Mouse (Mus musculus): Measurements from ENCODE around the gene Slc36a2.
A peak's percentile ranks its signal among the peaks of the same experiment; 100 is the strongest.
"Not testable (repeated sequence)": the region's sequence is repeated elsewhere in the genome, so short reads cannot be mapped to it uniquely, and the experiment has no call there.

Slc36a2 gene

DNA sequence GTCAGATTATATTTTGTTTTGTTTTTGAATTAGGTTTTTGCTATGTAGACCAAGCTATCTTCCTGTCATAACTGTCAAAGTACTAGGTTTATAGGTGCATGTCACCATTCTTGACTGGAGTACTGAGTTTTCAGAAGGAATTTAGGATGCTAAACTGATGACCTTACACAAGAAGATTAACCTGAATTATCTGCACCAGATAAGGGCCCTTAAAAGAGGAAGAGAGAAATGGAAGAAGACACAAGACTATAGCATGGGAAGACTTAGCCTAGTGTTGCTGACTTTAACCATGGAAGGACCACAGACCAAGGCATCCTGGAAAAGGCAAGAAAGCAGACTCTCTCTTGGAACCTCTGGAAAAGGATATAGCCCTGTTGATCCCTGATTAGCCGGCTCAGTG lies 51.7 kb downstream of the Slc36a2 start:
- DNase-seq (ENCODE audit: low spot score in 2 of 2): no peak

DNA sequence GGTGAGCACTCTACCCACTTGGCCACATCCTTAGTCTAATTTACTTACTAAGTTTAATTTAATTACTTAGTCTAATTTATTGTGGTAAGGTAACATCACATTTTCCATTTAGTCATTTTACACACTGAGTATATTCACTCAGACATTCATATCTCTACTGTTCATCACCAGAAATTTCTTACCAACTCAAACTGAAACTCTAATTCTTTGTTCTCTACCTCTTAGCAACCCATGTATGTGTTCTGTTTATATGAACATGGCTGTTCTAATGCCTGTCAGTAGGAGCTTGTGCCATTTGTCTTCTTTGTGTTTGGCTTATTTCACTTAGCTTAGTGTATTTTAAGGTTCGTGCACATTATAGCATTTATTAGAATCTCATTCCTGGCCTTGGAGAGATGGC lies 52.9 kb downstream of the Slc36a2 start:
- no peak for DNase-seq (ENCODE audit: low spot score in 2 of 2)

DNA sequence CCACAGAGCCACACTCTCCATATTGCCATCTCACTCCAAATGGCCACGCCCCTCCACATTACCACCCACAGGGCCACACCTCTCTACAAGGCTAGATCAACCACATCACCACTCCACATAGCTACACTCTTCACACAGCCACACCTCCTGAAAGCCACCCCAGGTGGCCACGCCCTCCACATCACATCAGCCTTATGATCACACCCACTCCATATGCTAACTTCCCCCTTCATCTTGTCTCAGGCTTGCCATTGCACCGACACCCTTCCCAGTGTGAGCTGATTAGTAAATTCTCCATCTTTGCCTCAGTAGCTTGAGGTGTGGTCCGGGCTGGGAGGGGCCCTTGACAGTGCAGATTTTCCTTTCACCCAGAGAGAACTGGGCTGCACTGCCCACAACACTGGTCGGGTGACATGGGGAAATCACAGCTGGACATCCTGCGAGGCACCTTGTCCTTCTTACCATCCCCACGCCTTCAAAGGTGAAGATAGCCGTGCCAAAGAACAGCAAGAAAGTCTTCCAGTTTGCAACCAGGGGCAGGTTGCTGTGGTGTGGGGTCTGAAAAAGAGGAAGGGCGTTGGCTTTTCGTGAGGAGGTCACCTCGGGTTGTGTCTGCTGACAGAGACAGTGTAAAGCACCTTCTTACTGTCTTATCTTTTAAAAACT lies 53.7 kb downstream of the Slc36a2 start:
- DNase-seq (ENCODE audit: low spot score in 2 of 2): no peak

DNA sequence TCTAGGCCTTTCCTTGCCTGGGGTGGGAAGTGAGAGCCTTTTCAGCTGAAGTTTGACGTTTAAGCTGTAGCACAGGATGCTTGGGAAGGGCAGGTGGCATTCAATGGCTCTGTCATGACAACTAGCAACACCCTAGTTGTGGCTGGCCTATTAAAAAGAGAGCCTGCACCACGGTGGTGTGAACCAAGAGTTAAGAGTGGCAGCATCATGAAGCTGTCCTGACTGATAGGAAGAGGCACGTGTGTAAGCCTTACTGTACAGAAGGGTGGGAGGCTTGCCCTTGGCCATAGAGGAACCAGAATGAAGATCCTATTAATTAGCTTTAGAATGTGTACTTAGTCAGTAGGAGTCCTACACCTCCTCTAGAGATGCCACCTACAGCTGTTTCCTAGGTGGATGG lies 56.5 kb downstream of the Slc36a2 start:
- DNase-seq (ENCODE audit: low spot score in 2 of 2): no peak

DNA sequence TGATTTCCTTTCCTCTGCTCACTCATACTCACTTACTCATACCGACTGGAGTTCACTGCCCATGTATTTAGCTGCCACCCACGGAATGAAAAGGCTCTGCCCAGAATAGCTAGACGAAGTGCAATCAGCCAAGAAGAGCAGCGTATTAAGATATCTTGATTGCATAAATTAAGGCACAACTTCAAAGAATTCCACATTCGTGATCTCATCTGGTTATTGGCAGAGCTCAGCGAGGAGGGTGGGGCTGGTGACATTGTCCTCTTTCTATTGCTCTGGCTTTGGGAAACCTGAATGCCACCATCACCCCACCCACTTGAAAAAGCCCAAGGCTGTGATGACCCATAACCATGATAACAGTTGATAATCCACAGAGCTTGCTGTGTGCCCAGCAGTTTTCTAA lies 56.9 kb downstream of the Slc36a2 start:
- peak; percentile 27 to 48 for DNase-seq (ENCODE audit: low spot score in 2 of 2)

DNA sequence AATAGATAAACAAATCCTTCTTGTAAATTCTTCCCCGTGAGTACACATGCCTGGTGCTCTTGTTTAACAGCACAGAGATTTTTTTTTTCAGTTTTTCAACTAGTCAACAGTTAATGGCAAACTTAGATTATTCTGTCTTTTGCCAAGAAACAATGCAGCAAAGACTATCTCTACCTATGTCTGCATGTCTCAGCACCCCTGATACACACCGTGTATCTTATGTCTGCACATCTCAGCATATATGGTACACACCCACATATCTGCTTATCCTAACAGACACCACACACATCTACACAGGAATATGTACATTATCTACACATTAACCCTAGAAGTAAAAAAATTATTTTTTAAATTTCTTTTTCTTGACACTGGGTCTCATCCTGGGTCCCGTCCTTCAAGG lies 58.2 kb downstream of the Slc36a2 start:
- no peak for DNase-seq (ENCODE audit: low spot score in 2 of 2)

DNA sequence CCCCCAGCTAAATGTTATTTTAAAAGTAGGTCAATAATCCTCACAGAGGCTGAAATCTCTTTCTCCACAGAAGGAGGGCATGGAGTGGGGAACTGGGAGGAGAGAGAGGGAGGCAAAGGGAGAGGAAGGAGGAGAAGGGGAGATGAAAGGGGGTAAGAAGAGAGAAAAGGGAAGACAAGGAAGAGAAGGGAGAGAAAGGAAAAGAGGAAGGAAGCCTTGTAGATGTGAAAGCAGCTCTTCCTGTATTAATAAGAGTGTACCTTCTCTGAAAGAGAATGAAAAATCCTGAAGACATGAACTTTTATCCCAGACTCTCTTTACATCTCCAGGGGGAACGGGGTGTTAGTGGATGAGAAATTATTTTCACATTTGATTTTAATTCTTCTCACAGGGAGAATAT lies 63.4 kb downstream of the Slc36a2 start:
- DNase-seq (ENCODE audit: low spot score in 2 of 2): no peak

DNA sequence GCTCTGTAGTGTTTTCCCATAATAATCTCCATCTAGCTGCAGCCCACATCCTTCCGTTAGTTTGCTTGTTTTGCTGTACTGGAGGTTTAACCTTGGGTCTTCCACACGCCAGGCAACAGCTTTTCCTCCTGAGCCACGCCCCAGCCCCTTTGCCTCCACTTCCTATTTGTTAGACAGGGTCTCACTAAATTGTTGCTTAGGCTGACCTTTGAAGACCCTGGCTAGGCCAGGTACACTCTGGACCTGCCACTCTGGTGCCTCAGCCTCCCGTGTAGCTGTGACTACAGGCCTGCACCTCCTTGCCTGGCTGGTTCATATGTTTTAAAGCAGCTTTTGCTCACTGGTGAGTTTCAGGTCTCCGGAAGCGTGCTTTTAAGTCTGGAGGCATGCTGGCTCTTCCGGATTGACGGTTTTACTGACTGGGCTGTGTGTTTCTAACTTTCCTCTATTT lies 64.0 kb downstream of the Slc36a2 start:
- DNase-seq (ENCODE audit: low spot score in 2 of 2): no peak

DNA sequence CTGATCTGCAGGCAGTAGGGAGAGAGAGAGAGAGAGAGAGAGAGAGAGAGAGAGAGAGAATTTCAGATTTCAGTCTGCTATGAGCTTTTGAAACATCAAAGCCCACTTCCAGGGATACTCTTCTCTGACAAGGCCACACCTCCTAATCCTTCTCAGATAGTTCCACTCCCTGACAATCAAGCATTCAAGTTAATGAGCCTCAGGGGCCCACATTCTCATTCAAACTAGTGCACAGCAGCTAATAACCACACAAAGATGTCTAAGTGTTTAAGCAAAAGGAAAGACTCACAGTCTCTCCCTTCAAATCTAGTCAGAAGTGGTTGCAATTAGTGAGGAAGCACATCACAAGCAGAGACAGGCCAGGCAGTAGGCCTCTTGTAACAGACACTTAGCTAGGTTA lies 64.6 kb downstream of the Slc36a2 start:
- no peak for DNase-seq (ENCODE audit: low spot score in 2 of 2)

DNA sequence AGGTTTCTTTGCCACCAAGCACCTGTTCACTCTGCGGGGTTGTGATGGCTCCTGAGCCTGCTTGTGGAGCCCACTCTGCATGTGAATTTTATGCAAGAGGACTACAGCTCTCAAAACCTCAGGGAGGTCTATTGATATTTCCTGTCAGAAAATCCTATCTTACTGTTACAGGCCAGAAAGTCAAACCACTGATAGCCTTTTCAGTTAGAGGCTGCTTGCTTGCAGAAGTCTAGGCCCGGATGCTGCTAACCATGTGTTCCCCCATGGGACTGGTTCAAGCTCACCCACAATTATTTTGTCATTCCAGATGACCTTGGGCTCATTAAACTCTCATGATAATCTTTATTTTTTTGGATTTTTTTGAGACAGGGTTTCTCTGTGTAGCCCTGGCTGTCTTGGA lies 67.8 kb downstream of the Slc36a2 start:
- DNase-seq (ENCODE audit: low spot score in 2 of 2): no peak

DNA sequence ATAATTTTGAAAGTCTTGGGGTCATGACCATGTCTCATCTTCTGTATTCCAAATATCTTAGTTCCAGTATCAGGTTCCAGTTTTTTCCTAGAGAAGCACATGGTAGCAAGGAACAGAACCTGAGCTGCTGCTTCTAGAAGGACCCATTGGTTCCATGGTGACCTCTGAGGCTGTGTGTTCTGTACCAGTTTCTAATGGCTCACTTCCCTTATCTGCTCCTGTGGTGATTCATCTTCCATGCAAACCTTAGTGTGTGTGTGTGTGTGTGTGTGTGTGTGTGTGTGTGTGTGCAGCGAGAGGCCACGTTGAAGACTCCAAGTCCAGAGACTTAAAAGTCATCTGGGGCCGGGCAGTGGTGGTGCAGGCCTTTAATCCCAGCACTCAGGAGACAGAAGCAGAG lies 68.9 kb downstream of the Slc36a2 start:
- DNase-seq (ENCODE audit: low spot score in 2 of 2): no peak

DNA sequence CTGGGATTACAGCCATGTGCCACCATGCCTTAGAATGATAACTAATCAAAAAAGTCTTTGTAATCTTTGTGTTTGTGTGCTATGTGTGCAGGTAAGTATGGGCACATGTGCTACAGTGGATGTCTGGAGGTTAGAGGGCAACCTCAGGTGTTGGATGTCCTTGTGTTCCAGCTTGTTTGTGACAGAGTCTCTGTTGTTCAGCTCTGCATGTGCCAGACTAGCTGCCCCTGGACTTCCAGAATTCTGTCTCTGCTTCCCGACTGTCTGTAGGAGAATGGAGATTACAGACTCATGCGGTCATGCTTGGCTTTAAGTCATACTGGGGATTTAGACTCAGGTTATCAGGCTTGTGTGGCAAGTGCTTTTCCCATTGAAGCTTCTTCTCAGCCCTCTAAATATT lies 70.6 kb downstream of the Slc36a2 start:
- DNase-seq (ENCODE audit: low spot score in 2 of 2): no peak

DNA sequence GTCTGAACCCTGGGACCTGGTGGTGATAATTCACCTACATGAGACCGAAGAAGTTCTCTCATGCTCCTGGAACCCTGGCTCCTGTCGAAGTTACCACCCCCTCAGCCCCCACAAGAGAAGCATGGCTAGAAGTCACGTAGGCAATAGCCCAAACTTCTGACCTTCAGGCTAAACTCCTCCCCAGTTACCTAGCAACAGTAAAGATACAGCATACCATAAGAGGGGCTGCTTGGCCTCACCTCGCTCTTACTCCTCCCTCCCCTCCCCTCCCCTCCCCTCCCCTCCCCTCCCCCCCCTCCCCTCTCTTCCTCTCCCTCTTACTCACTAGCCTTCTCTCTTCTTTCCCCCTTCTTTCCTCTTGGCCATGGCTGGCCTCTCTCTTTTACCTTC lies 71.0 kb downstream of the Slc36a2 start:
- DNase-seq (ENCODE audit: low spot score in 2 of 2): not testable (repeated sequence)

DNA sequence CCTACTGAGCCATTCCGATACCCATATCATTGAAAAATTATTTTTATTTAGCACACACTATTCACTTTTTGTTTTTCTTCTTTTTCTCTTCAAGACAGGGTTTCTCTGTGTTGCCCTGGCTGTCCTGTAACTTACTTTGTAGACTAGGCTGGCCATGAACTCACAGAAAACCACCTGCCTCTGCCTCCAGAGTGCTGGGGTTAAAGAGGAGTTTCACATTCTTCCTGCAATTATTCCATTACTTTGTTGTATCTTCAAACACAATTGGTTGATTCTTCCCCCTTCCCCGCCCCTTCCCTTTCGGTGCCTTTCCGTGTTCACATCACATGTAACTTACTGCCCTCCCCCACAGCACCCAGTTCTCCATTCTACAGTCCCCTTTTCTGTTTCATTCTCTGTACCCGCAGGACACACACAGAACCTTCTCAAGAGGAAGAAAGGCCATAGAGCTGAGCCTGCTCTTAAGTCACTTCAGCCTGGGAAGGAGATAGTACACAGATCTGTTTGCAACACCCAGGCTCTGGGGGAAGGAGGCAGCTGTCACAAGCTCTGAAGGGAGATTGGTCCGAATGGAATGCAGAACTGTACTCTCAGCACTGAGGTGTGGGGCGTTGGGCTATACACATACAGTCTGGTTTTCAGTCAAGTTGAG lies 71.5 kb downstream of the Slc36a2 start:
- DNase-seq (ENCODE audit: low spot score in 2 of 2): no peak

DNA sequence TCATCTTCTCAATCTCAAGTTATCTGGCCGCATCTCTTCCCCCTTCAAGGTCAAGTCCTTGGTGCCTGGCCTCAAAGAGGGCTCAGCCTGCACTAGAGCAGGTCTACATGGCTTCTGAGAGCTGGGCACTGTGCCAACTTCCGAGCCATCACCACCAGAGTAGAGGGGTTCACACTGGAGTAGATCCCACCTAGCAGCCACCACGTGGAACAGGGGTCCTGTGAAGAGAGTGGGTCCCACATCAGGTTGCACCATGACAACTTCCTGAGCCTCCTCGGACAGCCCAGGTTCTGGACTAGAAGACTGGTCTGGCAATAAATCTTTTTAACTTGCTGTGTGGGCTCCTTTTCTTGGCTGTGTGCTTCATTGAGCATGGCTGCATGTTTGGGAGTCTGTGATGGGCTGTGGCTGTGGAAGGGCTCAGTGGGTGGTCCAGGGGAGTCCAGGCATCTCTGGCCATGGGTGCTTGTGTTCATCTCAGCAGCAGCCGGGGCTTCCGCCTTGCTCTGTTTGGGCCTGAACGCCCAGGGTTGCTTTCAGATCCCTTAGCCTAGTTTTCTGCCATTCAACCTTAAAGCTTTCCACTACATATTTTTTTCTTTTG lies 74.2 kb downstream of the Slc36a2 start:
- no peak for DNase-seq (ENCODE audit: low spot score in 2 of 2)

DNA sequence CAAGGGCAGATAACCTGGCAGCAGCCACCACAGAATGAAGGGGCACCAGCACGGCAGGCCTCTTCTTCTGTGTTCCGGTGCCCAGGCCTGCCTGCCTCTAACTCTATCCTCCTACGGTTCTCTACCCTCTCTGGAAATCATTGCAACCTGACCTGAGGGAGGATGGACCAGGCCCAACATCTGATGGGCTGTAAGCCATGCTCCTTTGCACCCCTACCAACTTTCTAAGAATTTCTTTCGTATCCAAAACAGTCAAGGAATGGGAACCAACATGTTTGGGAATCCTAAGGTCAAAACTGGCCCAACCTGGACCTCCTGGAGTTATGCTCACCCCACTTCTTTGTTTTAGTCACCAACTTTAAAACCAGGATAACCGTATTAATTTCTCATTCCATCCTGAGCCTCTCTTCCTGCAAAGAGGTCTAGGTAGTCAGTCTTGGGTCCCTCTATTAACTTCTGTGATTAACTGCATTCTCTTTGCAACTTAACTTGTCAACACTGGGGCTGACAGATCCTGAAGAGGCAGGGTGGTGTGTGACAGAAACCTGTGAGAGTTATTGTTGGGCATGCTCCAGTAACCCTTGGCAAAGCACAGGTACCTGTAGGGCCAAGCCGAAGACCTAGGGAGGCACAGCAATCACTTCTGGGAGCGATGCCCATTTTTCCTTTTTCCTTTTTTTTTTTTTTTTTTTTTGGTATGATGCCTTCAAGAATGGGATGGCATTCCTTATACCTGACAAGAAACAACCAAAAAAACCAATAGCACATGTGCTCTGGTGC lies 75.2 kb downstream of the Slc36a2 start:
- no peak for DNase-seq (ENCODE audit: low spot score in 2 of 2)
